ENCODE assay signal across 8 mouse cellular contexts in the genomic region with DNA sequence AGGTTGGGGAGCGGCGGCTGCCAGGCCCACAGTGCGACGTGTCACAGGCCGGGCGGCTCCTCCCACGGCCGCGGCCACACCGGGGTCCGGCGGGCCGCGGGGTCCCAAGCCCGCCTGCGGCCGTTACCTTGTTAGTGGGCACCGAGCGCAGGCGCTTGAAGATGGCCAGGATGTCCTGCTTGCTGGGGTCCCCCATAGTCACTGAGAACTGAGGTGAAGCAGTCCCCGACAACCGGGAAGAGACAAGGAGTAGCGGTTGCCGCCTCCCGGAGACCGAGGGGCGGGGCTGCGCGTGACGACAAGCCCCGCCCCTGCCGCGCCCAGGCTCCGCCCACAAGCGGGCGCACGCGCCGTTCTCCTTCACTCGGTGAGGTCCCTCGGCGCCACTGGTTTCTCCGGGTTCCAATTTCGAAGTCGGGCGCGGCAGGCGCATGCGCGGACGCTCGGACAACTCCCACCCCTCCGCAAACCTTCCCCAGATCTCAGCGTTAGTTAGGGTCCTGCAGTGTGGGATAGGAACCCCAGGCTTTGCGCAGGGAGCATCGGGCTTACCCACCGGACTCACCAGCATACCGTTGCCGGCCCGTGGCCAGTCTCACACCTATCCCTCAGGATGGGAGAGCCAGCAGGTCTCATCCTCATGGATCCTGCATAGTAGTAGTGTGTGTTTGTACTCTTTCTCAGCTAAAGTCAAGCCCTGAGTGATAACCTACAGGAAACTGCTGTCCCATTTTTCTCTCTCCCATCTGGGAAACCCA. TPM values are rescaled to one million over a fixed set of nuclear protein-coding genes. Genes with fewer than 3 reads are reported as not detected.
A peak's percentile ranks its signal among the peaks of the same experiment; 100 is the strongest.
DNase-seq lines count a peak whose midpoint lies in the region; ATAC-seq lines count a peak whose summit lies in the region.

Gene Arfgap3 (minus strand): TSS at position 294 of the 758 bp plus-strand sequence.

- intact Hi-C loops in gastrocnemius, postnatal 14 days (cut with DNase I; ENCODE audit: low total_unique reads): no loop called here
- intact Hi-C loops in left cerebral cortex, postnatal 10 days (cut with DNase I): loop anchor here (10.0 kb wide), 1 partner anchor 135 kb away; no protein-coding TSS in a partner anchor

- peak; percentile 91 for ATAC-seq in inflammation-experienced regulatory T-cells, adult 6 months
- peak; percentile 88 for ATAC-seq in megakaryocyte-erythroid progenitor cell, adult 5-6 weeks (replicated peaks; ENCODE audit: low FRiP score, low TSS enrichment, poor library complexity, severe bottlenecking)

- peak; percentile 87 for DNase-seq in adipocyte (ENCODE audit: low spot score)
- DNase-seq in embryo, embryonic 10 days (ENCODE audit: low spot score): peak; percentile 93
- DNase-seq in gastrocnemius, postnatal 14 days: peak; percentile 93
- peak; percentile 92 to 95 for DNase-seq in left cerebral cortex, postnatal 10 days (ENCODE audit: extremely low spot score in 1 of 2, low spot score in 2 of 2)
- DNase-seq in right cerebral cortex, postnatal 25 days: peak; percentile 94
- peak; percentile 94 to 95 for DNase-seq in urinary bladder, postnatal 4 days (ENCODE audit: low spot score in 2 of 2)

RNA-seq across cellular contexts. Expression of gene Arfgap3, which starts in this region (rescaled TPM):
- total RNA-seq in gastrocnemius, postnatal 14 days (2021): 10 to 100 TPM in 1 of 2 experiments, 1 to 10 TPM in 1; 9.7 to 10.0 TPM
- 10 to 100 TPM; 11.7 to 14.1 (median 13.4) TPM for polyA plus RNA-seq in inflammation-experienced regulatory T-cells, adult 6 months (2017; shearing (Covaris generic))
- 10 to 100 TPM; 20.1 to 23.4 TPM for total RNA-seq in left cerebral cortex, postnatal 10 days (2021)
- 25.2 and 32.4 TPM in 2 replicates for total RNA-seq in megakaryocyte-erythroid progenitor cell, adult 5-6 weeks (2014; fragmentation: Nextera tagmentation)
- 23.1 and 32.1 TPM in 2 replicates for total RNA-seq in megakaryocyte-erythroid progenitor cell, adult 5-6 weeks (2017)

Comparison
In these comparisons a context has a peak if more than half of its experiments do, and no peak if none do; other contexts are left out.
1. Peak in every context shown above with its lines: DNase-seq and ATAC-seq.